Mouse (Mus musculus): ENCODE measurements around the gene Mydgf. TPM values are rescaled to one million over a fixed set of nuclear protein-coding genes. Genes with fewer than 3 reads are reported as not detected.

Mydgf gene
- total RNA-seq (2021) = 10 to 100 TPM; 40.6 to 41.1 TPM
- long read RNA-seq, experiment 1, transcript Mydgf-201 (6 exons, 1,710 nt) = major isoform, 36 of 39 reads
- long read RNA-seq, experiment 1, partial matches to known transcripts = 0 of 39 reads
- long read RNA-seq, experiment 1, other reads (novel, unspliced or antisense) = 3 of 39 reads
- long read RNA-seq, experiment 2, transcript Mydgf-201 (6 exons, 1,710 nt) = major isoform, 57 of 64 reads
- long read RNA-seq, experiment 2, partial matches to known transcripts = 2 of 64 reads
- long read RNA-seq, experiment 2, other reads (novel, unspliced or antisense) = 5 of 64 reads

DNA sequence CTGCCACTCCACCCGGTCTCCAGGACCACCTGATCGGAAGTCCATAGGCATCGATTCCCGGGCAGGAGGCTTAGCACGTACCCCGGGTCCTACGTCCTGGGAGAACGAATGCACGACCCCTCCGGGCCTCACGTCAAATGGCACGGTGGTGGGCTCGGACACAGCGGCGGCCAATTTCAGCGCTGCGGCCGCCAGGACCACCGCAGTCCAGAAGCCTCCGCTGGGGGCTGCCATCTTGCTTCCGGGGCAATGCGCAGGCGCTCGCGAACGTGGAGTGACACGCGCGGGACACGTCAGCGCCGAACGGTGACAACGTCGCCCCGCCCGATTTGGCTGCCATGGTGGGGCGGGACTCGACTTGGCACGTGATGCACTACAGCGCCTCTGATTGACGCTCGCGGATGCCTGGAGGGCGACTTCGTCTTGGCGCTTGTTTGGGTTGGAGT, at the start of gene Mydgf:
Gene Mydgf, minus strand, starts transcription at position 263 of the 446 bp plus-strand sequence.
- peak within 1 kb of the TSS; percentile 92 for H3K4me3 ChIP-seq
- DNase-seq (ENCODE audit: low spot score in 2 of 2) = peak; percentile 96 to 99
- TF ChIP-seq CTCF (conservative IDR thresholded peaks at IDR 0.05) = peak; percentile 50
- H3K27ac ChIP-seq = peak within 1 kb of the TSS; percentile 93

DNA sequence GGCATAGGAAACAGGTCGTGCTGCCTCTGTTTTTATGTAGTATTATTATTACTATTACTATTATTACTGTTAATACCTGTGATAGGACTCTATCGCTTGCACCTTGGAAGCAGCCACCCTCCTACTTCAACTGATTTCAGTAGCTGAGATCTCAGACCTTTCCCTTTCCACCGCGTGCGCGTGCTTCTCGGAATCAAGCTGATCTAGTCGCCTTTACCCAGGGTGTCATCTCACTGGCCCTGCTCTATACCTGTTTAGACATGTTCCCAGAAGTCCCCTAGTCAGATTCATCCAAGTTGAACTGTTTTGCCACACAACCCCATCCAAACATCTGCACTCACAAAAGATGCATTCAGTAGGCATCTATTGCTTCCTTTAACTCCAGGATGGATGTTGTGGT, 49.7 kb upstream of the Mydgf start:
- Histone ChIP-seq H3K27ac (peak overlapping the region; percentile 95), H3K4me3 (peak overlapping the region; percentile 19; the same call in 1 of the 2 replicates)
- no peak for DNase-seq (ENCODE audit: low spot score in 2 of 2)
- no peak for TF ChIP-seq CTCF (conservative IDR thresholded peaks at IDR 0.05)

DNA sequence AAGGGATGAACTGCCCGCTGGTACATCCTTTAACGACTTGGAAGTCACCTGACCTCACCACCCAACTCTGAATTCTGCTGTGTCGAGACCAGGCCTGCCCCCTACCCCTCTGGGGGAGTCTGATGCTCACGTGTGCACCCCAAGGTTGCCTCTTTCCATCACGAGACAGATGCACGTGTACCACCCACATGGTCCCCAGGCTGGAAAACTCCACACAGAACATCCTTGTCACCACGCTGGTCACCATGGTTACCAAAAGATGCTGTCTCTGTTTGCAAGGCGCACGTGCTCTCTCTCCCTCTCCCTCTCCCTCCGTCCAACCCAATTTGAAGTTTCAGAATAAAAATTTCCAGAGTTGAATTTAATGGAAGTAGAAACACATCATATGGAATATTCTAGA, 46.2 kb upstream of the Mydgf start:
- no peak for TF ChIP-seq CTCF (conservative IDR thresholded peaks at IDR 0.05)
- H3K27ac ChIP-seq = peak overlapping the region; percentile 90
- no peak overlapping the region for H3K4me3 ChIP-seq
- DNase-seq (ENCODE audit: low spot score in 2 of 2) = peak; percentile 74 to 88

DNA sequence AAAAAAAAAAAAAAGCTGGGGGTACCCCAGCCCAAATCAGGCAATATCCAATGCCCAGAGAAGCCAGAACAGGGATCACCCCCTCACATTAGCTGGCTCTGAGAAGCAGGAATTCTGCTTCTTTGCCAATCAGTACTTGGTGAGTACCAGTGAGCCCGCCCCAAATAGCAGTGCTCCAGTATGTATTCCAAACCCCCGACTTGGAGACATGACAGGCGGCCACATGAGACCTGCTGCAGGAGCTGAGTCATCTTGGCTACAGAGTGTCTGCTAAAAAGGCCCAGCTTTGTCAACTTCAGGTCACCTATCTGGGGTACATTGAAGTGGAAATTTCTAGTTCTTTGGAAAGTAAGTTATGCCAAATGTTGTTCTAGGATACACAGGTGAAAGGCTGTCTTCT, 42.8 kb upstream of the Mydgf start:
- Histone ChIP-seq H3K4me3 (no peak overlapping the region), H3K27ac (no peak overlapping the region)
- TF ChIP-seq CTCF (conservative IDR thresholded peaks at IDR 0.05) = no peak
- DNase-seq (ENCODE audit: low spot score in 2 of 2) = no peak

DNA sequence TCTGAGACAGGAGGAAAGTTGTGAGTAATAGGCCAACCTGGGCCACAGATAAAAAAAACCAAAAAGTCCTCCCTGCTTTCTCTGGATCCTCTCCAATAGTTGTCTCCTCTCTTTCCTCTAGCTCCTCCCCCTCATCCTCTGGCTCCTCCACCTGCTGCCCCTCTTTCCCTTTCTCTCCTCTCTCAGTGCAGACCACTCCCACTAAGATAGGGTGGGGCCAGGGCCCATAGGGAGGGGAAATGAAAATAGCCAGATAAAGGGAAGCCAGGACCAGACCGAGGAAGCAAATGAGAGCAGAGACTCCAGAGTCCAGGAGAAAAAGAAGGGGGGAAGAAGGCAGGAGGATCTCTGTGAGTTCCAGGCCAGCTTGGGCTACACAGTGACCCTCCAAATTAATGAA, 41.2 kb upstream of the Mydgf start:
- Histone ChIP-seq H3K27ac (no peak overlapping the region), H3K4me3 (no peak overlapping the region)
- no peak for DNase-seq (ENCODE audit: low spot score in 2 of 2)
- no peak for TF ChIP-seq CTCF (conservative IDR thresholded peaks at IDR 0.05)

DNA sequence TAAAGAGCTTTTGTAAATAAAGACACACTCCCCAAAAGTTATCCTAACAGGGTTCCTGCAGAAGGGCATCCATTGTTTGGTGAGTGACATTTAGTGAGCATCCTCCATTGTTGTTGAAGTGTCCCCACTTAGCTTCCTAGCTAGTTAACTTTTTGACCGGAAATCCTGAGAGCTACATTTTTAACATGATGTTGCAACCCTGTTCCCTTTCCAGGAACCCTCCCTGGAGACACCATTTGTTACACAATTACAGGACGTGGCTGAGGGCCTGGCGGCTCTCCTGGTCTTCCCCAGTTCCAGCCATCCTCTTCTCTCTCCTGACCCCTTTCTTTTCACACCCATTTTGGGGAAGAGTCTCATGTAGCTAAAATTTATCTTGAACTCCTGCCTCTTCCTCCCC, 36.1 kb upstream of the Mydgf start:
- Histone ChIP-seq H3K4me3 (no peak overlapping the region), H3K27ac (0 out of 2 replicates have a peak overlapping the region, but pooled peaks have one; percentile 5)
- DNase-seq (ENCODE audit: low spot score in 2 of 2) = no peak
- TF ChIP-seq CTCF (conservative IDR thresholded peaks at IDR 0.05) = no peak

DNA sequence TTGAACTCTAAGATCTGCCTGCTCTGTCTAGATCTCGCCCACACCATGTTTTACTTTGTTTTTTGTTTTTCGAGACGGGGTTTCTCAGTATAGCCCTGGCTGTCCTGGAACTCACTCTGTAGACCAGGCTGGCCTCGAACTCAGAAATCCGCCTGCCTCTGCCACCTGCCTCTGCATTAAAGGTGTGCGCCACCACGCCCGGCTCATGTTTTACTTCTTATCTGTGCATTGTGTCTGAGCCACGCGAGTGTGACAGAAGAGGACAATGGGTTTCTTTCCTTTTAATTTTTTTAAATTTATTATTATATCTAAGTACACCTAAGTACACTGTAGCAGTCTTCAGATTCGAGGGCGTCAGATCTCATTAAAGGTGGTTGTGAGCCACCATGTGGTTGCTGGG, 35.5 kb upstream of the Mydgf start:
- no peak for TF ChIP-seq CTCF (conservative IDR thresholded peaks at IDR 0.05)
- DNase-seq (ENCODE audit: low spot score in 2 of 2) = no peak
- H3K4me3 ChIP-seq = peak overlapping the region; percentile 71
- peak overlapping the region; percentile 98 for H3K27ac ChIP-seq

DNA sequence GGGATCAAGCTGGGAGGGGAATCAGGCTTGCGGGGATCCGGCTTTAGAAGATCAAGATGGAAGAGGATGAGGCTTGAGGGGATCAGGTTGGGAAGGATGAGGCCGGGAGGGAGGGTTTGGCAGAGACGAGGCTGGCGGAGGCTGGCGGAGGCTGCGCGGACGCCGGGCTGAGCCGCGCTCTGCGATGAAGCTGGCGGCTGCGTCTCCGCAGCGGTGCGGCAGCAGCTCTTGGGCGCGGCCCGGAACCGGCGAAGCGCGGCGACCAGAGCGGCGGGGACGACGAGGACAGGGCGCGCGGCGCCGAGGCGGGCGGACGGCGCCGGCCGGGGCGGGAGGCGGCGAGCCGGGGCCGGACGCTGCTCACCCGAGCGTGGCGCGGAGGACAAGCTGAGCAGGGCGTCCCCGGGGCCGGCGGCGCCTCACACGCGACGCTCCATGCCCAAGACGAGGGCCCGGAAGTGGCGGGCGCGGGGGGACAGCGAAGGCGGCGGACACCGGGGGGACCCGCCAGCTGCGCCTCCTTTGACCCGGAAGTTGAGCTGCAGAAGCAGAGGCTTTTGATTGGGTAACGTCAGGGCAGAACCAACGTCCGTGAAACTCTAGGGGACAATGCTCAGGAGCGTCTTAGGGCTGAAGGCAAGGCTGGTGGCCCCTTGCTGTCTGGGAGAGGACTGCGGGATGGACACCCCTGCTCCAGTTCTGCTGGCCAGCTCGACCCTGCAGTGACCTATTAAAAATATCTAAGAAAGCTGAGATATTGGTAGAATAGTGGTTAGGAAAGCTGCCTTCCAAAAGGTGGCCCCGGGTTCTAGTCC, 34.9 kb upstream of the Mydgf start, which contains the start of gene Dpp9:
Gene Dpp9, minus strand, starts transcription at position 529 of the 815 bp plus-strand sequence.
- peak; percentile 66 for TF ChIP-seq CTCF (conservative IDR thresholded peaks at IDR 0.05)
- peak within 1 kb of the TSS; percentile 98 for H3K27ac ChIP-seq
- DNase-seq (ENCODE audit: low spot score in 2 of 2) = peak; percentile 89 to 93

DNA sequence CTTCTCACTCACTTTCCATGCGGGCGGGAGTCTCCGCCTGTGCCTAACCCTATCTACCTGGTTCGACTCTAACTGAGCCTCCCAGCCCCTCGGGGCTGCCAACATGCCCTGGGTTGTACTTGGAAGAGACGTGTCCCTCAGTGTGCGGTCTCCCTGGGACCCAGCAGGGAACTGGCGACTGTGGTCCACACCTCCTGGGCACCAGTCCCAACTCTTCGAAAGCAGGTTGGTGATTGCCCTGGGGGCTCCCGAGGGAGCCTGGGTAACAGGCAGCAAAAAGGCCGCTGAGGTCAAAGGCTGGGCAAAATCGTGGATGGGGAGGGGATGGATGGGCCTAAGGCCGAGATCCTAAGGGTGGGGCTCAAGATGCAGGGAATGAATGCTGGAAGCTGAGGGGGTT, 34.0 kb upstream of the Mydgf start:
- H3K27ac ChIP-seq = peak overlapping the region; percentile 98
- peak overlapping the region; percentile 71 for H3K4me3 ChIP-seq
- TF ChIP-seq CTCF (conservative IDR thresholded peaks at IDR 0.05) = no peak
- no peak for DNase-seq (ENCODE audit: low spot score in 2 of 2)

More for the DNA sequence above, 34.9 kb upstream of the Mydgf start, which contains the start of gene Dpp9:
- peak within 1 kb of the TSS; percentile 71 for H3K4me3 ChIP-seq

DNA sequence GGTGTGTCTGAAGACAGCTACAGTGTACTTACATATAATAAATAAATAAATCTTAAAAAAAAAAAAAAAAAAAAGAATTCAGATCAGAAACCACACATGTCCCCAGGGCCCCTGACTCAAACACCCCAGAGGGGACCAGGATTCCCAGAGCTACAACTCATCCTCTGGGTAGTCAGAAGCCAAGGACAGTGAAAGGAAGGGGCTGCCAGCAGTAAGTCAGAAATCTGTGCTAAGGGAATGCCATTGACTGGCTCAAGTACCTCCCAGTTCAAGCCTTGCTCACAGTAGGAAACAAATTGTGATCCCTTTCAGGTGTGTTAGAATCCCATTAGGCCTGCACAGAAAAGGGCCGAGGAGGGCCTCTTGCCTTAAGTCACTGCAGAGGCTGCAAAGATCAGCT, 30.5 kb upstream of the Mydgf start:
- no peak for TF ChIP-seq CTCF (conservative IDR thresholded peaks at IDR 0.05)
- Histone ChIP-seq H3K27ac (no peak overlapping the region), H3K4me3 (no peak overlapping the region)
- no peak for DNase-seq (ENCODE audit: low spot score in 2 of 2)

DNA sequence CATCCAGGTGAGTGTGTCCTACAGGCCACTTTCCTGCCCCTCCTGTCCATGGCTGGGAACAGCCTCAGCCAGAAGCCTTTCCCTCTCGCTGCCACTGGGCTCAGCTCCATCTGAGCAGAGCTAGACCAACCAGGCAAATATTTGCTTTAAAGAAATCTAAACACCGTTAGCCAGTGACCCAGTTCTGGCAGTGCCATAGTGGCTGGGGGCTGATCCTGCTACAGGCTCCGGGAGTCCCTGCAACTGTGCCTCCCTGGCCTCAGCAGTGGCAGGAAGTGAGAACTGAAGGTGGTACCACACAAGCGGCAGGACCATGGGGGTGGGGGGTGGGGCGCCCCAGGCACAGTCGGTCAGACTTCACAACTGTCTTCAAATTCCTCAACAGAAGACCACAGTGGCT, 29.0 kb upstream of the Mydgf start:
- no peak overlapping the region for H3K27ac ChIP-seq
- no peak overlapping the region for H3K4me3 ChIP-seq
- TF ChIP-seq CTCF (conservative IDR thresholded peaks at IDR 0.05) = no peak
- no peak for DNase-seq (ENCODE audit: low spot score in 2 of 2)

DNA sequence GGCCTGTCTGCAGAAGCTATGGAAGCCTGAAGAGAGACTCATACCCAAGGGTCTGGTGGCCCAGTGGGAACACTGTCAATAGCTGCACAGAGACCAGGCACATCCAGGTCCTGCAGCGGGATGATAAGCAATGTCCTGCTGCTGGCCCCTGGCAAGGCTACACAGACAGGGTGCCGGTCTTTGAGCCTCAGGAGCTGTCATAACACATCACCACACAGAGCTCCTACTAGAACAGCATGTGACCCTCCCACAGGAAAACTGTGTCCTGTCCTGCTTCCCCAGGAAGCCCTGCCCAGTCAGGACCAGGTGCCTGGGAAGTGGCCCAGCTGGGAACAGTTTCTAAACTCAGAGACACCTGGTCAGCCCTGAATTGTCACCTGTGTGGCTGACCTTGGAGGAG, 27.4 kb upstream of the Mydgf start:
- DNase-seq (ENCODE audit: low spot score in 2 of 2) = no peak
- H3K27ac ChIP-seq = peak overlapping the region; percentile 23; the same call in 1 of the 2 replicates
- H3K4me3 ChIP-seq = no peak overlapping the region
- TF ChIP-seq CTCF (conservative IDR thresholded peaks at IDR 0.05) = no peak

DNA sequence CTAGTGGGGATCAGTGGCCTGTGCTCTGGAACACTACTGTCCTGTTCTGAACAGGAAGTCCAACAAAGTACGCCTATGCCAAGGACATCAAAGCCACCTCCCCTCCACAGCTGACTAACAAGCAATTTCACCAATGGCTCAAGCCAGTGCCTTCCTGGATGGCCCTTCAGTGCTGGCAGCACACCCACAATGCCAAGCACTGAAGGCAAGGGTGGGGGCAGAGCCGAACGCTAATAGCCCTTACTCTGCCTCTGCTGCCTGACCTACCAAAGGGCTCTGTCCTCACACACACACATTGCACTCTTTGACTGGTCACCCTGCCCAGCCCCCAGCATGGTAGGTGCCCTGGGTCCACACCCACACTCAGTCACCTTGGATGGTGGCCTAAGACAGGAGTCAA, 25.1 kb upstream of the Mydgf start:
- H3K27ac ChIP-seq = no peak overlapping the region
- no peak for TF ChIP-seq CTCF (conservative IDR thresholded peaks at IDR 0.05)
- no peak for DNase-seq (ENCODE audit: low spot score in 2 of 2)
- no peak overlapping the region for H3K4me3 ChIP-seq
